Mouse (Mus musculus) embryo, embryonic 10.5 days (tissue): ENCODE measurements around the gene Jam3.
"Not testable (repeated sequence)": the region's sequence is repeated elsewhere in the genome, so short reads cannot be mapped to it uniquely, and the experiment has no call there.

Experiments used
- DNase-seq: peaks from one replicate; pipeline ENCODE4 v3.0.0-alpha.2; 2015; ENCODE audit warnings: low spot score

Gene Jam3

DNA sequence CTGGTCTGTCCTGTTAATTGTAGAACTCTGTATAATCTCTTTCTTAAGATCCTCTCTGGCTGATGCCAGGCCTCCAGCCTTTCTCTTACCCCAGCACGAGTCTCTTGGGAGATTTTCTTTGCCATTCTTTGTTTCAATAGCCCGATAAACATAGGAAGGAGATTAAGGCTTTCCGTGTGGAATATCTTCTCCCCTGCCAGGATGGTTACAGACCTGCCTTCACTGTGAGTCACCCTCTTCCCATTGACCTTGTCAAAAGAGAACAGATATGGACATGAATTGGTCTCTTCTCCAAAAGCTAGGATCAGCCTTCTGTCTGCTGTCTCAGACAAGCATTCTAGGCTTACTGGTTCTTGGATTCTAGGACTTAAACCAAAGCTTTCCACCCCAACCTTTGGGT, 15.5 kb upstream of the Jam3 start:
- no peak for DNase-seq

DNA sequence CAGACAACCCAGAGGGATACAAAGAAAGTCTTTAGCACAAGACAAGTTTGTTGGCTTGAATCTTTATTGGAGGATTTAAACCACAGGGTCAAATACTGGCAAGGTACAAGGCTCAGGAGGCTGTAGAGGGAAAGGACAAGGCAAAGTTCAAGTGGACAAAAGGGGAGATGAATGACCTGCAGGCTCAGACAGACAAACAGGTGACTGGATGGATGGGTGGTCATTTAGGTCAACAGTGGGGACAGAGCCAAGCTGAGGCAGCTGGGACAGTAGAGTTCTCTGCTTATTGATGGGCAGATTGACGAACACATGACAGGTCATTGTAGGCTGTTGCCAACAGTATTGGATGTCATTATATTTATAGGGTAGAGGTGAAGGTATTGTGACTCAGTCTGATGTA, 11.8 kb upstream of the Jam3 start:
- DNase-seq: no peak

DNA sequence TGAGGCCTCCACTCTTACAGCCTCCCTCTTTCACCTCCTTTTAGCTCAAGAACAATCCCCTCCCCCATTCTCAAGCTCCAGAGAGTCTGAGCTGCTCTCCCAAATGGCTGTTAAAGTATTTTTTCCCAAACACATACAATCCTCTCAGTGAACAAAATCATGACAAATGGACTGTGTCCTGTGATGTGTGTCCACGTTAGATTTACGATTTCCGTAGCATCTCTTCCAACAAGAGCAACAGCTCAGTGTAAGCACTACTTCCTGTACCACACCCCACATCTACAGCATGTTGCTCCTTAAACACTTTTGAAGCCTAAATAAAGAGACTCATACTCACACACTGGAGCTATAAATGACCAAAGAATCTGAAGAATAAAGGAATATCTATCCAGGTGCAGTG, 10.4 kb upstream of the Jam3 start:
- DNase-seq: no peak

DNA sequence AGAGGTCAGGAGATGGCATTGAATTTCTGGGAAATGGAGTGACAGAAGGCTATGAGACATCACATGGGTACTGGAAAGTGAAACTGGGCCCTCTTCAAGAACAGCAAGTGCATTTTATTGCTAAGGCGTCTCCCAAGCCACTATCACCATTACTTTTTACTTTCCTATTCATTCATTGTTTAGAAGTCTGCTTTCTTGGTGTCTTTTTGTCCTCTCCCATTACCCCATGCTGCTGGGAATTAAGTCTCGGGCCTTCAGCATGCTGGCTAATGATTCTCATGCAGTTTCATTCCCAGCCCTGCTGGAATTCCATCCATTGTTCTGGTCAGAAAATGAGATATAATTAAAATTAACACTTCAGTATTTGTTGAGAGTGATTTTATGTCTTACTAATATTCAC, 9.7 kb upstream of the Jam3 start:
- no peak for DNase-seq

DNA sequence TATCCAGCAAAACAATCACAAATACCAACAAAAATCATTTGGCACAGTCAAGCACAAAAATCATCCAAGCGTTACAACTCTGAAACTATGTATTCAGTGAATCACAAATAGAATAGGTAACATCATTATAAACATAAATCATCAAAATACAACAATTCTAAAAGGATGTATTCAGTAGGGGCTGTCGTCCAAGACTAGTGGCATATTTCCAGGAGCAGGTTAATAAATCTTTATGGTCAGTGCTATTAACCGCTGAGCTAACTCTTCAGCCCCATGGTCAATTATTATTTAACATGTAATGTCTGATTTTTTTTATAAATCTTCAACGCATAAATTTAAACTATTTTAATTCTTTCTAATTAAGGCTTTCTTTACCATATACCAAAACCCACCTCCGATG, 8.4 kb upstream of the Jam3 start:
- not testable (repeated sequence) for DNase-seq

DNA sequence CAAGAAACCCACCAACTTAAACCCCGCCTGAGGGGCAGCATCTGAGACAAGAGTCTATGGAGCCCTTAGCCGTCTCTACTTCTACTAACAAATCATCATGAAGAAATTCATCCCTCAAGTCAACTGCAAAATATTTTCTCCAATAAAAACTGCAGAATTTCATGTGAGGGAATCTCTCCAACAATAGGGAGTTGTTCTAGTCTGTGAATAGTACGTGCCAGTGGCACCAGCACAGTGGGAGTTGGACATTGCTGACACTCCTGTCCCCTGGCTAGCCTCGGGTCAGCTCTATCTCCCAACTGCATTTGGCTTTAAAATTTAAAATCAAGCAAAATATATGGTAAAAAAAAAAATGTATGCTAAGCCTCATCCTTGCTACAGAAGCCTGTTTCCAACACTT, 1.4 kb downstream of the Jam3 start:
- DNase-seq: no peak

DNA sequence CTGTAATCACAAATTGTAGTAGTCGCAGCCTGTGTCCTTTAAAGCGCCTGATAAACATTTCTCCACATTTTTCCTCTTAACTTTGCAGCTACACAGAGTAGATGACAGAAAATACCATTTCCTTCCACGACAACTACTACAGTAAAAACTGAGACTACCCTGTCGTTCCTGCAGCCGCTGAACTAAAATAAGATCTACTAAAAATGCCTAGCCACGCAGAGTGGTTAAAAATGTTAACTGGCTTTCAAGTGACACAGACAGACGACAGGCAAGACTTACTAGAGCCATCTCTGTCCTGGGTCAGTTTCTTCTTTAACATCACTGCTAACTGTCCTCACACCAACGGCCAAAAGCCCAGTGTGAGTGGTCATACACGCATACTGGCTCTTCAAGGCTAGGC, 5.4 kb downstream of the Jam3 start:
- DNase-seq: no peak

DNA sequence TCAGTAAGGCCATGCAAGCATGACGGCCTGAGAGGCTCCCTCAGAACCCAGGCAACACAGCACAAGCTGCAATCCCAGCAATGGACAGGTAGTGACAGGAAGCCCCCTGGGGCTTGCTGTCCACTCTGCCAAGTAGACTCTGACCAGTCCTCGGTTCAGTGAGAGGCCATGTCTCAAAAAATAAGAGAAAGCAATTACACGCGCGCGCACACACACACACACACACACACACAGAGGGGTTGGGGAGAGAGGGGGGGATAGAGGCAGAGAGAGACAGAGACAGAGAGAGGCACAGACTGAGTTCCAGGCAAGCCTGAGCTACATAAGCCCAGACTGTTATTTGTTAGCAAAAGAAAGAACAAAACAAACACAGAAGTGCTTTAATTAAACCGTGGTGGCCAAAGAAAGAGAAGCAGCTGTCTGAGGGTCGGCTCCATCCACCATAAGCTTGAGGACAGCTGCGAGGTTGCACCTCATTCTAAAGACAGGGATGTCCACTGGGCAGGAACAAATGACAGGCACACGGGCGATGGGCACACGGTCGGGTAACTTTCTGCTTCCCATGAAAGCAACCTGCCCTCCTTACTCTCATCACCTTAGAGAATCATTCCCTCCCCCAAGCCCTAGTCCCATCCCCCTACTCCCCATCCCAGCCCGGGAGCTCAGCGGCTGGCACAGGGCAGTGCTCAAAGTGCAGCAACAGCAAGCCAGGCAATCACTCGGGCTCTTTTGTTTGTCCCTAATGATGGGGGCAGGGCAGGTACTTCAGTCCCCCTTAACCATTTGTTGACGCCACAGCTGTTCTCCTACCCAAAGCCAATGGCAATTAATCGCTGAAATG, 6.4 kb downstream of the Jam3 start:
- DNase-seq: peak; percentile 70

DNA sequence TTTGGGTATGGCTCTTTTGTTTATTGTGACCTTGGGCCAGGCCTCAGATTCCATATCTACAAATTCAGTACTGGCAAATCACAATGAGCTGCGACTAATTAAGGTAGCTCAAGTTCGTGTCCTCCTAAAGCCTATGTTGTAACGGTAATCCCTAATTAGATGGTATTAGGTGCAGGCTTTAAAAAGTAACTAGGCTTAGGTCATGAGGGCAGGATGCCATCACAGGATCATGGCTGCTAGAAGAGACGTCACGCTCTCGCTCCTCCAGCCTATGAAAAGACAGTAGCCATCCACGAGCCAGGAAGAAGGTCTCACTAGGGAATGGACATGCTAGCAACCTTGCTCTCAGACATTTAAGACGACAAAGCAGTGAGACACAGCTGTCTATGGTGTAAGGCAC, 7.3 kb downstream of the Jam3 start:
- no peak for DNase-seq

DNA sequence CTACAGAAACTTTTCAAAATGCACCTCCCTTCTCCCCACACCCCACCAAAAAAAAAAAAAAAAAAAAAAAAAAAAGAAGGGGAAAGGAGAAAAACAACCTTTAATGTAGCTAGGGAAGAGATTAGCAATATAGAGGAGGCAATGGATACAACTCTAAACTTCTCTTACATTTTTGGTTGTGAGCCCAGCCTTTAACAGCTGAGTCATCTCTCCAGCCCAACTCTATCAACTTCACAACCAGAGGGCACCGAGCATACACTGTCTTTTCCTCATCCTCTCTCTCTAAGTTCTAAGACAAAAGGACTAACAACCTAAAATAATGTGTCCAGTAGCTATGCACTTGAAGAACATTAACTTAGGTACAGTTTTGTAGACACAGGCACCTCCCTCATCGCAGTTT, 8.4 kb downstream of the Jam3 start:
- DNase-seq: no peak

DNA sequence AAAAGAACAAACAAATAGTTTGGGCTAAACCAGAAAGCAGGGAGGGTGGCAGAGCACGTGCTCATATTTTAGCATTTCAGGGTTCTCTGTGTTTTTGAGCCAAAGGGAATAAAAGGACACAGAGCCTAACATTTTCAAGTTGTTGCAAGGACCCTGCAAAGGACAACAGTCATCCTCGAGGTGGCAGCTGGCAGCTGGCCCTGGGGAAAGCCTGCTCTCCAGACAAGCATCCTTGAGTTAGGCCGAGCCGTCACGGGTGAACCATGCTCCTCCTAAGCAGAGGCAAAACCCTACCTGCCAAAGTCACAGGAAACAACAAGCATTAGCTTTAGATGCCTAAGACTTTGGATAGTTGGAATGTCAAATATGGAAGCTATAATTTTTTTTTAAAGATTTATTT, 10.2 kb downstream of the Jam3 start:
- DNase-seq: no peak

DNA sequence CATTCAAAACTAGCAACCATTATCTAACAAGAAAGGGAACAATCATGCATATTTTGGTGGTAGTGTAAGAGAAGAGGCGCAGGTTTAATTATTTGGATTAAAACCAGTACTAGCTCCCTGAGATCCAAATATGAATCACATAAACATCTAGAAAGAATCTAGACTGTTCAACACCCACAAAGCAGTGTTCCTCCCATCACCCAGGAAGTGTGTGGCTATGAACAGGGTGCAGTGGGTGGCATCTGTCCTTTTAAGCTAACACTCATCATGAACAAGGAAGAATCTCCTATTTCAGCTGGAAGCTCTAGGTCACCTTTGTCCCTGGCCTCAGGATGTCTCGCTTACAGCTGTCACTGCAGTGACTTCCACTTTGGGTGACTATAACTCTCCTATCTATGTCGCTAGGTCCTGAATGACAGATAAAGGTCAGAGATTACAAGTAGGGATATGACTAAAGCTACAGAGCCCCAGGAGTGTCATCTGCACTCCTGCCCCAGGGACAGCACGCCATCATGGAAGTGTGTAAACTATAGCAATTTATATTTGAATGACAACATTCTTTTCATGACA, 10.9 kb downstream of the Jam3 start:
- no peak for DNase-seq

DNA sequence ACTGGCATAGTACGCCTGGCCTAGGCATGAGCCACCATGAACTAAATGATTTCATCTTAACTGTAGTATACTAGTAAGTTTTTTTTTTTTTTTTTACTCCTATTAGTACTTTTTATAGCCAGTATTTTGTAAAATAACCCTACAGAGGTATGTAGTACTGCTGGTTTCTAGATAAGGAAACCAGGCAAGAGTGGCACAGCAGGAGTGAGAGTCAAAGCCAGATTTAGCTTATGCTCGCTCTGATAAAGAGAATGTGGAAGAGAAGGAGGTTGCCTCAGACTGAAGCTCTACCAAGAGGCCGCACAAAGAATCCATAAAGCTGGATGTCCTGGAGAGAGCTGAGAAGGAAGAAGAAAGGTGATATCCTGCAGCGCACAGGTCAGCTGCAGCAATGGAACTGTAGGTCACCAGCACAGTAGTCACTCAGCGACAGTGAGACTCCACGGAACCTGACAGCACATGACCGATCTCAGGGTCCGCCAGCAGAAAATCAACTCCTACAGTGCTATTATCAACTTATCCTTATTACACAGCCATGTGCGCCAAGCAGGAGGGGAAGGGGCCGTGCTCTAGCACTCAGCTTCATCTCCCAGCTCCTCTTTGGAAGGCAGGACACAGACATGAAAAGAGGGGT, 14.7 kb downstream of the Jam3 start:
- no peak for DNase-seq

DNA sequence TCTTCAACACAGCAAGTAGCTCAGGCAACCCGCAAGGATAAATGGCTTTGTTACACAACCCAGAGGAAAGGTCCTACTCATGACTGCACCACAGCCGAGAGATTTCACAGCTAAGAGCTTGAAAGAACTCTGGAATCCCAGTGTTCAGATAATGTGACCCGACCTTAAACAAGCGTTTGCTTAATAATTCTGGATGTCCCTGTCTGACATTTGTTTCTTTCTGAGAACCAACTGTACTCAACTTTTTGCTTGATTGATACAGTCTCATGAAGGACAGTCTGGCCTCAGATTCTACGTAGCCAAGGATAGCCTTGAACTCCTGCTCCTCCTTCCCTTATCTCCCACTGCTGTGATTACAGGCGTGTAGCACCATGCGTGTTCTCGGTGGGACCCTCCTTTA, 18.6 kb downstream of the Jam3 start:
- no peak for DNase-seq

DNA sequence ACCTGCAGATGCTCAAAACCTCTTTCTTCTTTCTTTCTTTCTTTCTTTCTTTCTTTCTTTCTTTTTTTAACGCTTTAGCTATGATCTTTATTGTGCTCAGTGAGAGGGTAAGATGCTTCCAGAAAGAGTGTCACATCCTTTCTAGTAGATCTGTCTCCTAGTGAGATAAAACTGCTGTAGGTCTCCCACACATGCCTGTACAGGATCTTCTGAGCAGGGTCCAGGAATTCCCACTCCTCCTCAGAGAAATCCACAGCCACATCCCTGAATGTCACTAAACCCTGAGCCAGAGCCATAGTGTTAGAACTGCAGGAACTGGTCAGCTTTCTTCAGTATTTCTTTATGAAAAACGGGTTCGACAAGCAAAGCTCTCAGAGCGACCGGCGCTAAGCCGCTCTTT, 19.8 kb downstream of the Jam3 start:
- DNase-seq: no peak

DNA sequence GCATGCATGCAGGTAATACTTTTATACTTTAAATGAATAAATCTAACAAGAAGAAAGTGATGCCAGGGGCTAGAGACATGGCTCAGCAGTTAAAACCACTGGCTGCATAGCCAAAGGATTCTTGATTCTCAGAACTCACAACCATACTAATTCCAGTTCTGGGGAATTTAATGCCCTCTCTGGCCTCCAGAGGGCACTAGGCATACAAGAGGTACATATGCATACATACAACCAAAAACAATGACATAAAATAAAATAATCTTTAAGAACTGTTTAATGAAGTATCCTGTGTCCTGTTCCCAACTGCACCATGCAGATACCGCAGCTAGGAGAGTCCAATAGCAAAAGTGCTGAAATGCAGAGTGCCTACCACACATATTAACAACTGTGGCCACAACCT, 20.8 kb downstream of the Jam3 start:
- DNase-seq: peak; percentile 58

DNA sequence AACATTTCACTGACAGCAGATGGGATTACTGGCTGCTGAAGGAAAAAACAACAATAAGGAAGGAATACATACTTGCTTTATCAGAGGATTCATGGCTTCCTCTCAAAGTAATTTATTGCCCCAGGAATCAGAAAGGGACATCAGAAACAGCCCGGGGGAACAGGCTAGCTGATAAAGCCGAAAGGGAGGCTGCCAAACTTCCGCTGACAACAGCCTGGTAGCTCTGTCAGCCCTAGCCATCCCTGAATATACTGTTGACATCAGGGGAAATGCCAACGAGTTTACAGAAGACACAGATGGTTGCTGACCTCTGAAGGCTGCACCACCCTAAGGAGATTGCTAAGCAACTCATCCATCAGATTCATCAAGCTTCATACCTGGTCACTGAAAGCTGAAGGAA, 26.6 kb downstream of the Jam3 start:
- DNase-seq: no peak

DNA sequence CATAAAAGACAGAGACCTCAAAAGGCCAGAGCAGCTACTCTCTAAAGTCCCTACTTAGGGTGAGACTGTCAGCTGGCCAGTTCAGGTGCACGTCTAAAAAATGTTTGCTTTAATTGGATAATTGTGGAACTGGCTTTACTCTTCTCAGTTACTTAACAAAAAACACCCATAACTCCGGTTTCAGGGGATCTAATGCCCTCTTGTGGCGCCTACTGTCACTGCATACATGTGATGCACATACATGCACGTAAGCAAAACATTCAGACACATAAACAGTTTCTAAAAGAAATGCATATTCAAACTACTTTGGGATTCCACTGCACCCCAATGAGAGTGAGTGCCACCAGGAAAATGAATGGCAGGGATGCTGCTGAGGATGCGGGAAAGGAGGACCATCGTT, 28.7 kb downstream of the Jam3 start:
- no peak for DNase-seq

DNA sequence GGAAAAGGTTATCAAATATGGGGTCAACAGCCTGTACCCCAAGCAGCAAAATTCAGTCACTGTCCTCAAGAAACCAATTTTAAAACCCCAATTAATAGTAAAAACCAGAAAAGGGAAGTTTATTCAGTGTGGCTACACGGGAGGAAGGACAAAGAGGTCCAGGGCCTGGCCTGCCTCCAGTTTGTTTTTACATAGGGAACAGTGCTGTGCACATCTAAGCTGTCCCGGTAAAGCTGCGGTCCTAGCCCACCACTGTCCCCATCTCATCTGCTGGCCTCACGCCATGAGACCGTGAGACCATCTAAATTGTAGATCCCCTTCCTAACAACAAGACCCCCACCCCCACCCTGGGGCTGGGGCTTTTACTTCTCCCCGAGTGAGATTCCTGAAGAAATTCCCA, 29.8 kb downstream of the Jam3 start:
- DNase-seq: no peak

DNA sequence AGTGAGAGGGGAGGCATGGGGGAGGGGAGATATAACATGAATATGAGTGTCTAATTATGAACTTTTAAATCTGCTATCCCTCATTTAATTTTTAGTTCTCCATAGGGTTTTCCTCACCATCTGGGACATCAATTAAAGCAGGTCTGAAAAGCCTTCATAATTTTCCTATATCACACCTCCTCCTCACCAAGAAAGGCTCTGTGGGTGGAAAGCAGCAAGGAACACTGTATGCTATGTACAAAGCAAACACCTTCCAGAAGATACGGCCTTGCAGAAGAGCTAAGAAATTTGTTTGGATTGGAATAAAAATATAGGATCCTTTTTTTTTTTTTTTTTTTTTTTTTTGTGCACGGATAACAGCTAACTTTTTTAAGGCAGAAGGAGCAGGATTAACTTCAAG, 31.3 kb downstream of the Jam3 start:
- DNase-seq: no peak

DNA sequence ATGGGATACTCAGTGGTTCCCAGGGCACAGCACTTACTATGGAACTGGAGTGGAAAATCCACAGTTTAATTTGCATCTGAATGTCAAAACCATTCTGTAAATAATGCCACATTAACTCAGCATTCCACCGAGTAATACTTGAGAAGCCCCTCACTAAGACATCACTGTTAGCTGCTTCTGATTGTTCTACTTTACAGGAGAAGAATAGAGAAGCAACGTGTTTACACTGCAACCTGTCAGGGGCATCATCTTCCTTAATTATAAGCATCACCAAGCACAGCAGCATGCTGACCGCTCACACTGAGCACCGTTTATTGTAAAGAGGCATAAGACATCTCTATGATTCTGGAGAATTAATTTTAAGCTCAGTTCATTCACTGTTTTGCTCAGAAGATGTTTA, 32.3 kb downstream of the Jam3 start:
- DNase-seq: no peak

DNA sequence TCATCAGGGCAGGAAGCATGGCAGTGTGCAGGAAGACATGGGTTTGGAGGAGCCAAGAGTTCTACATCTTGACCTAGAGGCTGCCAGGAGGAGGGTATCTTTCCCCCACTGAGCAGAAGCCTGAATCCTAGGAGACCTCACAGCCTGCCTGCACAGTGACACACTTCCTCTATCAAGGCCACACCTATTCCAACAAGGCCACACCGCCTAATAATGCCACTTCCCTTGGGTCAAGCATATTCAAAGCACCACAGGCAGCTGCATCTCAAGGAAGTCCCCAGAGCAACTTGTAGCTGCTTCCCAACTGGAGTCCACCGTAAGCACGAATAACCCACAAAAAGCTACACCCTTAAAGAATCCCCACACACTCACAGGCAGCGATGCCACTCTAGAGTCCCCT, 33.1 kb downstream of the Jam3 start:
- no peak for DNase-seq

DNA sequence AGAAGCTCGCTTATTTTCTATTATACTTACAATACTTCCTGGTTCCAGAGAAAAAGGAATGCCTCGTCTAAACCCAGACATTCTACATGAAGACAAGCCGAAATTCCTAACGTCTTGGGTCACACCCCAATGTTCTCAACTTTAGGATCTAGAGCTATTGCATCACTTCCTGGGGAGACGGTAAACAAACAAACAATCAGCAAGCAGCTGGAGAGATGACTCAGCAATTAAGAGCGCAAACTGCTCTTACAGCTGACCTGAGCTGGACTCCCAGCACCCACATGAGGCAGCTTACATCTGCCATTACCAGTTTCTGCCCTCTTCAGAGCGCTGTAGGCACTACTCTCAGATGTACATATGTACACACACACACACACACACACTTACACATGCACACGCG, 34.0 kb downstream of the Jam3 start:
- DNase-seq: no peak

DNA sequence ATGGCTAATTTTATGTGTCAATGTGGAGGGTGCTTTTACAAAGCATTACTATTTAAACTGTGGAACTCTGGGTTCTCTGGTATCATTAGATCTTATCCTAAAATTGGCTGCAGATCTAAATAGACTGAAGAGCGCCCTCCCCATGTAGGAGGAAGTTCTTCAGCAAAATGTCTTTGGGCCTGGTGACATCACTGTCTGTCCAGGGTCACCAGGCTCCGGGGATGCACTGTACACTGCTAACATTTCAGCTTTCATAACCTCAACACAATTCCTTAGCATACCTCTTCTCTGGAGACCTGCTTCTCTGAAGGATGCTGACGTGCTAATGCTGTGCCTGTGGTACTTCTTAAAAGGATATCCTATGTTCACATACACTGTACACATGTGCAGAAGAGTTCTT, 43.5 kb downstream of the Jam3 start:
- no peak for DNase-seq
